Mouse (Mus musculus) hindbrain, embryonic 16.5 days (tissue): ENCODE measurements around the gene Arvcf. TPM values are rescaled to one million over a fixed set of nuclear protein-coding genes. Genes with fewer than 3 reads are reported as not detected.

ENCODE experiments used
- ATAC-seq: fragments of 200-750 bp; cut with Nextera tagmentation; 2 replicates; pipeline ENCODE4 v1.8.0; 2017; ENCODE audit warnings: moderate TSS enrichment, moderate library complexity
- H3K27ac ChIP-seq: fragments of 300-500 bp; sonication (generic); 2 replicates; pipeline ENCODE4 v1.5.1; 2014; ENCODE audit warnings: low read depth, mild to moderate bottlenecking, control low read depth, low read length, moderate library complexity
- H3K27me3 ChIP-seq: fragments of 300-500 bp; sonication (generic); replicated peaks from 2 replicates; pipeline ENCODE4 v1.6.1; 2014; ENCODE audit warnings: low read length; ENCODE audit not compliant: control insufficient read depth, insufficient read depth
- H3K36me3 ChIP-seq: fragments of 300-500 bp; sonication (generic); 2 replicates; pipeline ENCODE4 v1.6.1; 2014; ENCODE audit warnings: mild to moderate bottlenecking, low read length, moderate library complexity, mixed read lengths; ENCODE audit not compliant: control insufficient read depth, insufficient read depth
- H3K4me1 ChIP-seq: fragments of 300-500 bp; sonication (generic); 2 replicates; pipeline ENCODE4 v1.6.1; 2014; ENCODE audit warnings: low read depth, low read length; ENCODE audit not compliant: control insufficient read depth, insufficient read depth
- H3K4me2 ChIP-seq: fragments of 300-500 bp; sonication (generic); 2 replicates; pipeline ENCODE4 v1.6.1; 2014; ENCODE audit warnings: mild to moderate bottlenecking, low read length, control low read depth, moderate library complexity
- H3K4me3 ChIP-seq: fragments of 300-500 bp; sonication (generic); 2 replicates; pipeline ENCODE4 v1.5.1; 2014; ENCODE audit warnings: mild to moderate bottlenecking, low read length, control low read depth, moderate library complexity
- H3K9ac ChIP-seq: fragments of 300-500 bp; sonication (generic); 2 replicates; pipeline ENCODE4 v1.6.1; 2014; ENCODE audit warnings: low read depth, mild to moderate bottlenecking, control low read depth, low read length, moderate library complexity
- H3K9me3 ChIP-seq: fragments of 300-500 bp; sonication (generic); 2 replicates; pipeline ENCODE4 v1.6.1; 2014; ENCODE audit warnings: mild to moderate bottlenecking, low read length, moderate library complexity; ENCODE audit not compliant: control insufficient read depth
- WGBS: fragments of 180-500 bp; shearing (Covaris S2); extraction: QIAGEN DNeasy Blood & Tissue Kit; methylation state at CpG from one replicate; pipeline ENCODE4 v1.1.7; 2014; 5-methylcytosine and 5-hydroxymethylcytosine counted together
- polyA plus RNA-seq: library from polyadenylated mRNA; unstranded; fragments of >200 nt; fragmentation: Nextera tagmentation; extraction: Ambion mirVana; gene quantifications from 2 replicates; pipeline ENCODE4 v1.2.1, GENCODE M21; 2015

Arvcf gene
- polyA plus RNA-seq, 1 experiment from 2014 or later, result 68.3 TPM

DNA sequence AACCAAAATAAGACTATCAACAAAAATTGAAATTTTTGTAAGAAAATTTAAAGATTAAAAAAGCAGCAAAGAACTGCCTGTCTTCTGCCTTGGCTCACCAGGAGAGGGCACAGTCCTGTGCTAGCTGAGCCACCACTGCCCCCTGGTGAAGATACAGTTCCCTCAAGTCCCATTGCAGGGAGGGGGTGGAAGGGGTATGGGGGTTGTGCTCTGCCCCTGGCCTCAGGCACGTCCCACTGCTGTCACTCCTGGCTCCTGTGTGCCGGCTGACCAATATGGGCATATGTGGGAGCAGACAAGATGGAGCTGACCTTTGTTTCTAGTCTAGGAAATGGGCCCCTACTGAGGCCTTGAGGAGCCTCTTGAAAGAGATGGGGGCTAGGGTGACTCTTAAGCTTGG is 58.3 kb downstream of the Arvcf start:
- no peak overlapping the region for H3K27ac ChIP-seq
- WGBS, result 0% methylated on average over 2 of the region's 2 CpGs
- H3K36me3 ChIP-seq, result peaks cover 47% of the 10 kb centered on the region
- peaks cover 18% of the 10 kb centered on the region for H3K4me1 ChIP-seq
- no peaks in the 10 kb centered on the region for H3K27me3 ChIP-seq
- H3K4me2 ChIP-seq, result no peak overlapping the region
- no peak overlapping the region for H3K4me3 ChIP-seq
- no peaks in the 10 kb centered on the region for H3K9me3 ChIP-seq
- peak; percentile 41; the same call in 1 of the 2 replicates for ATAC-seq
- no peak overlapping the region for H3K9ac ChIP-seq

DNA sequence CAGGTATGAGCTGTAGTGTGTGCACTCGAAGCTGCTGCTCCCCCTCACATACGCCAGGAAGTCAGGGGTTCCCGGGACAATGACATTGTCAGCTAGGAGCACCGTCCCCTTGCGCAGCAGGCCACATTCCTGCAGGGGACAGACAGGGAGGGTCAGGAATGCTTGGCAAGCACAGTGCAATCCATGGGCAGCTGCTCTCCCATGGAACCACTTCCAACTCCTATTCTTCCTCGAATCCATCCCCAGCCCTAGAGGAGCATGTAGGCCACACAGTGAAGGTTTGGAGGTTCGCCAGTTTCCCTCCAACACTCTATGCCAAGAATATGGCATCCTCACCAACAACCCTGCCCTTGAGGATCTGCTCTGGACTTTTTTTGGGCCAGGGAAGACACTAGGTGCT is 59.9 kb downstream of the Arvcf start:
- peaks cover 32% of the 10 kb centered on the region for H3K36me3 ChIP-seq
- no peak overlapping the region; the same call in 1 of the 2 replicates for H3K9ac ChIP-seq
- 43% methylated on average over 7 of the region's 7 CpGs for WGBS
- H3K4me3 ChIP-seq, result no peak overlapping the region
- H3K9me3 ChIP-seq, result no peaks in the 10 kb centered on the region
- no peak overlapping the region for H3K4me2 ChIP-seq
- no peaks in the 10 kb centered on the region for H3K27me3 ChIP-seq
- peak; percentile 15; the same call in 1 of the 2 replicates for ATAC-seq
- H3K27ac ChIP-seq, result peak overlapping the region; percentile 34; the same call in 1 of the 2 replicates
- peaks cover 24% of the 10 kb centered on the region; the same call in 1 of the 2 replicates for H3K4me1 ChIP-seq

- Histone ChIP-seq H3K9me3 (no peaks in the 10 kb centered on the region), H3K9ac (no peak overlapping the region), H3K27me3 (no peaks in the 10 kb centered on the region), H3K4me2 (no peak overlapping the region), H3K27ac (no peak overlapping the region; the same call in 1 of the 2 replicates), H3K36me3 (peaks cover 16% of the 10 kb centered on the region), H3K4me1 (peaks cover 24% of the 10 kb centered on the region; the same call in 1 of the 2 replicates), H3K4me3 (no peak overlapping the region)
- ATAC-seq, result no peak
- 66% methylated on average over 4 of the region's 4 CpGs for WGBS
Measured at GRCm38 (mm10) chr16:18409776-18410175, 61.8 kb downstream of the Arvcf start.

DNA sequence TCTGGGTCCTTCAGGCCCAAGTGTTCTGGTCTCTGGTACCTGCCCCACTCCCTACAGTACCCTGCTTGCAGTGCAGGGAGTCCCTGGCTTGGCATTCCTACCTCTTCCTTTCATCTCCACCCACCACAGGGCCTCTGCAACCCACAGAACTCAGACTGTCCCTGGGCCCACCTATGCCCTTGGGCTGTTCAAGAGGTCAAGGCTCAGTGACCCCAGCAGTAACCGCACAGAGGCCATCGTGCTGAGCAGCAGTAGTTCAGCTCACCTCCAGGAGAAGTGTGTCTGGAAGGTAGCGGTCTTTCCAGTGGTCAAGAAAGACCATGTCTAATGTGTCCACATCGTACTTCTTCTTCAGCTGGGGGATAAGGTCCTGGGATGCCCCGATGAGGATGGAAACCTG is 62.4 kb downstream of the Arvcf start:
- no peaks in the 10 kb centered on the region for H3K27me3 ChIP-seq
- peaks cover 24% of the 10 kb centered on the region; the same call in 1 of the 2 replicates for H3K4me1 ChIP-seq
- H3K36me3 ChIP-seq, result peaks cover 14% of the 10 kb centered on the region
- H3K4me2 ChIP-seq, result no peak overlapping the region
- H3K9ac ChIP-seq, result no peak overlapping the region
- H3K4me3 ChIP-seq, result no peak overlapping the region
- H3K9me3 ChIP-seq, result no peaks in the 10 kb centered on the region
- no peak for ATAC-seq
- no peak overlapping the region for H3K27ac ChIP-seq
- WGBS, result 82% methylated on average over 5 of the region's 5 CpGs

DNA sequence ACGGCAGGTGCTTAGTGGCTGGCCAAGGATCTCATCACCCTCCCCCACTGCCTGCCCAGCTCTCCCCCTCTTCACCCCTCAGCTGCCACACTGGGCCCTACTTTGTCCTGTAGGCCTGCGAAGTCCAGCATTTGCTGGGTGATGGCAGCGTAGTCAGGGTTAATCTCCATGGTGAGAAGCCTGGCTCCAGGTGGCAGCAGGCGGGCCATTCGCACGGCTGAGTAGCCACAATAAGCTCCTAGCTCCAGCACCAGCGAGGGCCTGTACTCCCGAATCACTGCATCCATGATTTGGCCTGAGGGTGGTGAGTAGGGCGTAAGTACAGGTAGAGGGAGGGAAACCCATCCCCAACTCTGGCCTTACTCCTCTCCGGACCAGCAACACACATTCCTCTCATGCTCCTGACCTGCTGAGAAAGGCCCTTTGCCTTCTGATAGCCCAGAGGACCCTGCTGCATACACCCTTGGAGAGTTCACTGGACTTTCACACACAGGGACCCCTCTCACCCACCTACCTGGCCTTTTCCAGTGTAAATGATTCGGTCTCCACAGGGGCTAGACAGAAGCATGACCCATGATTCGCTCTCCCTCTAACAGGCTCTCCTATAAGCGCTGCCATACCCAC is 63.2 kb downstream of the Arvcf start:
- peak; percentile 18 for ATAC-seq
- Histone ChIP-seq H3K27me3 (no peaks in the 10 kb centered on the region), H3K4me3 (no peak overlapping the region), H3K27ac (peak overlapping the region; percentile 23; the same call in 1 of the 2 replicates), H3K9me3 (no peaks in the 10 kb centered on the region), H3K36me3 (peaks cover 9% of the 10 kb centered on the region), H3K9ac (0 out of 2 replicates have a peak overlapping the region, but pooled peaks have one; percentile 8), H3K4me2 (no peak overlapping the region), H3K4me1 (peaks cover 20% of the 10 kb centered on the region; the same call in 1 of the 2 replicates)
- 54% methylated on average over 13 of the region's 13 CpGs for WGBS

DNA sequence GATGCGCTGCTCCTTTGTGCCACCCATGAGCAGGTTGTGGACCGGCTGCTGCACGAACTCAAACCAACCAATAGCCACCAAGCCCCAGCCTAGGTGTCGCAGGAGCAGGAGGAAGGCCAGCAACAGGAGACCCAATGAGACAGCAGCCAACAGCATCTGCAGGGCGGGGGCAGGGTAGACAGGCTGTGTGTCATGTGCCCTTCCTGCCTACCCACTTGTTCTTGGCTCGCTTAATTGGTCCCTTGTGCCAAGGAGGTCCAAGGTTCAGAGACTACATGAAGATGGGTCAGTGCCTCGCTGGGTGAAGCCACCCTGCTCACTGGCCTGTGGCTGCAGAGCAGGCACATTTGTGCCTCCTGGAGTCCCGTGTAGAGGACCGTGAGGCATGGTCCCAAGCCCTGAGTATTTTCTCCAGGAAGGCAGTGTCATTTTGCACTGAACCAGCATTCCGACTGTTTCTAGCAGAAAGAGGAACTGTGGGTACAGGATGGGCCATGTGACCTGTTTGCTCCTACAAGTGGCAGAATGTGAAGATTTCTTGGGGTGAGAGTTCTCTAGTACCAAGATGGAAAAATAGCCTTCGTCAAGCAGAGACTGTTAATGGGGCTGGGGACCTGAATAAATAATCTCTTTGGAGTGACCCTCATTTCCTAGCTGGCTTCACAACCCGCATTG is 64.0 kb downstream of the Arvcf start:
- Histone ChIP-seq H3K9ac (no peak overlapping the region; the same call in 1 of the 2 replicates), H3K36me3 (peaks cover 9% of the 10 kb centered on the region), H3K4me3 (no peak overlapping the region), H3K27me3 (no peaks in the 10 kb centered on the region), H3K4me2 (no peak overlapping the region), H3K4me1 (peaks cover 20% of the 10 kb centered on the region; the same call in 1 of the 2 replicates), H3K9me3 (no peaks in the 10 kb centered on the region), H3K27ac (peak overlapping the region; percentile 23; the same call in 1 of the 2 replicates)
- 72% methylated on average over 12 of the region's 12 CpGs for WGBS
- peak; percentile 9; the same call in 1 of the 2 replicates for ATAC-seq

DNA sequence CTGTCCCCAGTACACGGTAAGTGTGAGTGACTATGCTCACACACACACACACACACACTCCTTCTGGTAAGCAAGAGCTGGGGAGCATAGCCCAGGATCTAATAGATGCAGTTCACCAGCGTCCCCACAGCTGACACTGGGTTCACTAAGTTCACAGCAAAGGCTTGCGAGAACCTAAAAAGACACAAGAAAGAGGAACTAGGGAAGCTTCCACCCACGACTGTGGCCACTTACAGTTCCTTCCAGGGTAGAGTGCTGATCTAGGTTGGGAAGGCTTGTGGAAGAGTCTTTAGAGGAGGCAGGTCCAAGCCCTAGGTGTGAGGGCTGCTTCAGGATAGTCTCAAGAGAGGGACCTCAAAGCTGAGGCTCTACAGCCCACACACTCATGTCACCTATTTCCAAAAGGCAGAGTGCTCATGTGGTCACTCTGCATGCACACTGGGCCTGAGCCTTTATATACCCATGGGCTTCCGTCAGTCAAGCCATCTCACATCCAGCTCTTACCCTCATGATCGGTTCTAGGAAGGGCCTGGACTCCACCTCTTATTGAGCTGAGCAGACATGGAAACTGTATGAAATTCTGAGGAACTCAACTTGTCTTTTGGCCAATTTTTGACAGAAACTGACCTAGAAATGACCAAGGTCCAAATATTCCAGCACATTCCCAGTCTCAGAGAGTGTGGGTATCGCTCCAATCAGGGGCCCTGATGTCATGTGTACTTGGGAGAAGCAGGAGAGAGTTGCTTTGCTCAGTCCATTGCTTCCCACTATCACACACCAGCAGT is 65.2 kb downstream of the Arvcf start:
- WGBS, result 88% methylated on average over 7 of the region's 7 CpGs
- H3K4me2 ChIP-seq, result no peak overlapping the region
- peaks cover 5% of the 10 kb centered on the region for H3K36me3 ChIP-seq
- H3K4me3 ChIP-seq, result no peak overlapping the region
- H3K27ac ChIP-seq, result no peak overlapping the region
- peaks cover 15% of the 10 kb centered on the region; the same call in 1 of the 2 replicates for H3K4me1 ChIP-seq
- no peaks in the 10 kb centered on the region for H3K9me3 ChIP-seq
- no peak overlapping the region for H3K9ac ChIP-seq
- no peak for ATAC-seq
- H3K27me3 ChIP-seq, result no peaks in the 10 kb centered on the region

GRCm38 (mm10) chr16:18416094-18416761 is 68.2 kb downstream of the Arvcf start:
- peaks cover 3% of the 10 kb centered on the region for H3K36me3 ChIP-seq
- peak overlapping the region; percentile 6; the same call in 1 of the 2 replicates for H3K27ac ChIP-seq
- ATAC-seq, result peak; percentile 2; the same call in 1 of the 2 replicates
- WGBS, result 57% methylated on average over 18 of the region's 18 CpGs
- H3K9ac ChIP-seq, result no peak overlapping the region
- H3K9me3 ChIP-seq, result no peaks in the 10 kb centered on the region
- H3K27me3 ChIP-seq, result no peaks in the 10 kb centered on the region
- H3K4me2 ChIP-seq, result no peak overlapping the region
- H3K4me1 ChIP-seq, result peaks cover 9% of the 10 kb centered on the region; the same call in 1 of the 2 replicates
- H3K4me3 ChIP-seq, result no peak overlapping the region
